Mouse (Mus musculus): ENCODE data around the gene Prtg.

- TF ChIP-seq TCF12 (IDR thresholded peaks at IDR 0.05; ENCODE audit: low read depth, low read length) (no peak), ETS1 (conservative IDR thresholded peaks at IDR 0.05; ENCODE audit: low read depth, low read length) (no peak), RCOR1 (conservative IDR thresholded peaks at IDR 0.05; ENCODE audit: low read depth, low read length) (no peak), CTCF (conservative IDR thresholded peaks at IDR 0.05 in 1 of 2, IDR thresholded peaks at IDR 0.05 in 1 of 2; ENCODE audit: low read depth in 2 of 2, low read length in 2 of 2) (no peak), RAD21 (IDR thresholded peaks at IDR 0.05; ENCODE audit: low read depth, low read length) (no peak), MEF2A (IDR thresholded peaks at IDR 0.05; ENCODE audit: borderline replicate concordance, low read depth, low read length) (no peak), MAX (IDR thresholded peaks at IDR 0.05; ENCODE audit: low read length) (no peak), TBP (conservative IDR thresholded peaks at IDR 0.05; ENCODE audit: low read depth, low read length) (no peak)
These were observed 19.3 kb downstream of the Prtg start for GRCm38 (mm10) chr9:72825976-72826375.

Measured in CH12.LX (cell line).